Mouse (Mus musculus) stomach, postnatal 0 days (tissue): ENCODE results near the gene Acsl1.

Experiments
- CTCF ChIP-seq: IDR thresholded peaks from 2 replicates; pipeline ENCODE4 v1.5.1; 2016; ENCODE audit warnings: antibody characterized with exemption, low read depth, mild to moderate bottlenecking, moderate library complexity
- EP300 ChIP-seq: optimal IDR thresholded peaks from 2 replicates; pipeline ENCODE3; 2016; ENCODE audit warnings: antibody characterized with exemption

- TF ChIP-seq EP300 (no peak), CTCF (no peak)
Measured at GRCm38 (mm10) chr8:46470792-46471781, at the start of gene Acsl1.
